Mouse (Mus musculus) brain, embryonic 14.5 days (tissue): ENCODE data around the gene Gm15319. TPM values are rescaled to one million over a fixed set of nuclear protein-coding genes. Genes with fewer than 3 reads are reported as not detected.
"Not testable (repeated sequence)": the region's sequence is repeated elsewhere in the genome, so short reads cannot be mapped to it uniquely, and the experiment has no call there.

Source experiments
- DNase-seq: peaks from one replicate; pipeline ENCODE4 v3.0.0-alpha.2; 2011; ENCODE audit warnings: low read depth
- polyA plus RNA-seq: library from polyadenylated mRNA; depleted of rRNA; stranded (reverse); fragments of >200 nt; gene quantifications from 2 replicates; pipeline ENCODE4 v1.2.3, GENCODE M21; 2012; rRNA removed

Gene Gm15319
- polyA plus RNA-seq, result 0.26 and 0.33 TPM in 2 replicates

GRCm38 (mm10) chr8:20363110-20363509, at the start of gene Gm15319:
TSS of gene Gm15319 (minus strand) at chr8:20363210.
- not testable (repeated sequence) for DNase-seq

GRCm38 (mm10) chr8:20410355-20410754, 47.3 kb upstream of the Gm15319 start:
- not testable (repeated sequence) for DNase-seq

GRCm38 (mm10) chr8:20408441-20409030, 45.5 kb upstream of the Gm15319 start:
- DNase-seq, result not testable (repeated sequence)

GRCm38 (mm10) chr8:20389363-20389739, 26.3 kb upstream of the Gm15319 start:
- DNase-seq, result not testable (repeated sequence)

GRCm38 (mm10) chr8:20388706-20389362, 25.8 kb upstream of the Gm15319 start:
- DNase-seq, result not testable (repeated sequence)

GRCm38 (mm10) chr8:20387121-20387794, 24.2 kb upstream of the Gm15319 start:
- DNase-seq, result not testable (repeated sequence)

GRCm38 (mm10) chr8:20384990-20385389, 22.0 kb upstream of the Gm15319 start:
- DNase-seq, result not testable (repeated sequence)

- DNase-seq, result not testable (repeated sequence)
Observed at GRCm38 (mm10) chr8:20384131-20384530, 21.1 kb upstream of the Gm15319 start.

GRCm38 (mm10) chr8:20382146-20382545, 19.1 kb upstream of the Gm15319 start:
- not testable (repeated sequence) for DNase-seq

- not testable (repeated sequence) for DNase-seq
Observed at GRCm38 (mm10) chr8:20381637-20382036, 18.6 kb upstream of the Gm15319 start.

- not testable (repeated sequence) for DNase-seq
Observed at GRCm38 (mm10) chr8:20381239-20381620, 18.2 kb upstream of the Gm15319 start.

- DNase-seq, result not testable (repeated sequence)
Observed at GRCm38 (mm10) chr8:20380590-20381238, 17.7 kb upstream of the Gm15319 start.

GRCm38 (mm10) chr8:20379650-20380436, 16.8 kb upstream of the Gm15319 start:
- DNase-seq, result not testable (repeated sequence)

- not testable (repeated sequence) for DNase-seq
Observed at GRCm38 (mm10) chr8:20378786-20379649, 16.0 kb upstream of the Gm15319 start.

GRCm38 (mm10) chr8:20378353-20378752, 15.3 kb upstream of the Gm15319 start:
- DNase-seq, result not testable (repeated sequence)

- not testable (repeated sequence) for DNase-seq
Observed at GRCm38 (mm10) chr8:20375698-20376097, 12.7 kb upstream of the Gm15319 start.

- DNase-seq, result not testable (repeated sequence)
Observed at GRCm38 (mm10) chr8:20356386-20356785, 6.6 kb downstream of the Gm15319 start.

GRCm38 (mm10) chr8:20353579-20353978, 9.4 kb downstream of the Gm15319 start:
- not testable (repeated sequence) for DNase-seq

GRCm38 (mm10) chr8:20302759-20303158, 60.3 kb downstream of the Gm15319 start:
- not testable (repeated sequence) for DNase-seq
